Mouse (Mus musculus) CH12.LX (cell line): ENCODE measurements around the gene Tasp1. TPM values are rescaled to one million over a fixed set of nuclear protein-coding genes. Genes with fewer than 3 reads are reported as not detected.

Experiments used
- DNase-seq: peaks from one replicate; pipeline ENCODE4 v3.0.0-alpha.2; 2013; ENCODE audit errors: extremely low read depth
- H3K27ac ChIP-seq: 2 replicates; pipeline ENCODE4 v1.5.1; 2012; ENCODE audit warnings: low read depth, mild to moderate bottlenecking, control low read depth, moderate library complexity; ENCODE audit not compliant: insufficient read depth
- H3K27me3 ChIP-seq: replicated peaks from 2 replicates; pipeline ENCODE3; 2012; ENCODE audit warnings: inconsistent platforms
- H3K36me3 ChIP-seq, 2 experiments: replicated peaks in 1 of 2; 2 replicates each; pipeline versions ENCODE3 to v1.6.1; 2012; ENCODE audit warnings: inconsistent platforms in 1 of 2, low read length in 1 of 2, mild to moderate bottlenecking in 1 of 2, mixed read lengths in 1 of 2, moderate library complexity in 1 of 2; ENCODE audit not compliant: control insufficient read depth in 1 of 2, insufficient read depth in 1 of 2
- H3K4me1 ChIP-seq, 2 experiments: 2 replicates each; pipeline ENCODE4 v1.6.1; 2012; ENCODE audit warnings: inconsistent platforms in 1 of 2, moderate library complexity in 1 of 2; ENCODE audit not compliant: insufficient read depth in 2 of 2, control insufficient read depth in 1 of 2
- H3K4me2 ChIP-seq: 2 replicates; pipeline ENCODE4 v1.6.1; 2012; ENCODE audit warnings: low read depth, mild to moderate bottlenecking, control low read depth; ENCODE audit not compliant: poor library complexity, insufficient read depth, severe bottlenecking
- H3K4me3 ChIP-seq, 3 experiments: fragments of 150-350 bp in 1 of 3; sonication (generic) in 1 of 3; replicated peaks in 1 of 3; 2 replicates each; pipeline versions ENCODE3 to v1.5.1; 2011 to 2012; ENCODE audit warnings: low read depth in 2 of 3, low read length in 2 of 3, mild to moderate bottlenecking in 2 of 3, moderate library complexity in 2 of 3, control low read depth in 1 of 3, improper control_type of control experiment in 1 of 3, inconsistent platforms in 1 of 3, mixed read lengths in 1 of 3; ENCODE audit not compliant: poor library complexity in 1 of 3
- H3K79me2 ChIP-seq: replicated peaks from 2 replicates; pipeline ENCODE4 v1.6.1; 2012; ENCODE audit warnings: mild to moderate bottlenecking, moderate library complexity; ENCODE audit not compliant: control insufficient read depth, poor library complexity, insufficient read depth, severe bottlenecking; ENCODE audit errors: extremely low read depth
- H3K9ac ChIP-seq: 2 replicates; pipeline ENCODE4 v1.6.1; 2012; ENCODE audit warnings: low read depth, mild to moderate bottlenecking, control low read depth, moderate library complexity; ENCODE audit not compliant: insufficient read depth
- H3K9me3 ChIP-seq: replicated peaks from 2 replicates; pipeline ENCODE3; 2012; ENCODE audit warnings: low read length, inconsistent platforms, mixed read lengths
- CTCF ChIP-seq, 2 experiments: IDR thresholded peaks in 1 of 2; conservative IDR thresholded peaks in 1 of 2; 2 replicates each; pipeline ENCODE4 v1.5.1; 2011 to 2012; ENCODE audit warnings: low read depth in 2 of 2, low read length in 2 of 2, improper control_type of control experiment in 1 of 2, inconsistent platforms in 1 of 2, mild to moderate bottlenecking in 1 of 2, moderate library complexity in 1 of 2
- ELF1 ChIP-seq: IDR thresholded peaks from 2 replicates; pipeline ENCODE4 v1.6.1; 2014; ENCODE audit warnings: low read depth, mild to moderate bottlenecking, inconsistent platforms, low read length, improper control_type of control experiment
- ETS1 ChIP-seq: conservative IDR thresholded peaks from 2 replicates; pipeline ENCODE4 v1.6.1; 2012; ENCODE audit warnings: low read depth, mild to moderate bottlenecking, inconsistent platforms, low read length, improper control_type of control experiment, moderate library complexity
- IRF4 ChIP-seq: IDR thresholded peaks from 2 replicates; pipeline ENCODE4 v1.6.1; 2014; ENCODE audit warnings: low read depth, mild to moderate bottlenecking, inconsistent platforms, low read length, improper control_type of control experiment
- JUN ChIP-seq: IDR thresholded peaks from 2 replicates; pipeline ENCODE4 v1.6.1; 2011; ENCODE audit warnings: low read depth, mild to moderate bottlenecking, low read length, improper control_type of control experiment, moderate library complexity; ENCODE audit not compliant: insufficient read depth
- KAT2A ChIP-seq: IDR thresholded peaks from 2 replicates; pipeline ENCODE4 v1.6.1; 2012; ENCODE audit warnings: low read length, improper control_type of control experiment, inconsistent platforms; ENCODE audit not compliant: insufficient replicate concordance
- MAFK ChIP-seq: IDR thresholded peaks from 2 replicates; pipeline ENCODE4 v1.6.1; 2011; ENCODE audit warnings: low read length, improper control_type of control experiment; ENCODE audit not compliant: insufficient replicate concordance
- MAX ChIP-seq: IDR thresholded peaks from 2 replicates; pipeline ENCODE4 v1.6.1; 2011; ENCODE audit warnings: low read length, improper control_type of control experiment
- MAZ ChIP-seq: IDR thresholded peaks from 2 replicates; pipeline ENCODE4 v1.6.1; 2012; ENCODE audit warnings: low read depth, mild to moderate bottlenecking, inconsistent platforms, low read length, improper control_type of control experiment, moderate library complexity
- MYC ChIP-seq: IDR thresholded peaks from 2 replicates; pipeline ENCODE4 v1.6.1; 2011; ENCODE audit warnings: low read depth, mild to moderate bottlenecking, improper control_type of control experiment, low read length
- PAX5 ChIP-seq: IDR thresholded peaks from 2 replicates; pipeline ENCODE4 v1.6.1; 2012; ENCODE audit warnings: low read length, inconsistent platforms, mixed read lengths
- POLR2A ChIP-seq: IDR thresholded peaks from 2 replicates; pipeline ENCODE4 v1.6.1; 2011; ENCODE audit warnings: low read depth, mild to moderate bottlenecking, improper control_type of control experiment, low read length
- POLR2AphosphoS2 ChIP-seq: IDR thresholded peaks from 2 replicates; pipeline ENCODE4 v1.6.1; 2011; ENCODE audit warnings: low read depth, low read length, improper control_type of control experiment
- RAD21 ChIP-seq: IDR thresholded peaks from 2 replicates; pipeline ENCODE4 v1.6.1; 2011; ENCODE audit warnings: low read depth, mild to moderate bottlenecking, low read length, improper control_type of control experiment, moderate library complexity
- TBP ChIP-seq: conservative IDR thresholded peaks from 2 replicates; pipeline ENCODE4 v1.6.1; 2011; ENCODE audit warnings: low read depth, low read length, improper control_type of control experiment
- UBTF ChIP-seq: IDR thresholded peaks from 2 replicates; pipeline ENCODE4 v1.6.1; 2012; ENCODE audit warnings: low read depth, mild to moderate bottlenecking, inconsistent platforms, low read length, improper control_type of control experiment, moderate library complexity
- USF1 ChIP-seq: IDR thresholded peaks from 2 replicates; pipeline ENCODE4 v1.6.1; 2014; ENCODE audit warnings: low read depth, mild to moderate bottlenecking, inconsistent platforms, low read length, improper control_type of control experiment
- USF2 ChIP-seq: conservative IDR thresholded peaks from 2 replicates; pipeline ENCODE4 v1.6.1; 2011; ENCODE audit warnings: low read depth, low read length, improper control_type of control experiment
- ZC3H11A ChIP-seq: IDR thresholded peaks from 2 replicates; pipeline ENCODE4 v1.6.1; 2012; ENCODE audit warnings: low read depth, mild to moderate bottlenecking, inconsistent platforms, low read length, improper control_type of control experiment
- dilution Hi-C: fragments of 300-500 bp; cut with MboI; formaldehyde crosslinking; loops from 2 replicates; pipeline ENCODE4 v1.14.3; 2020; ENCODE audit warnings: low sequenced_read_pairs; ENCODE audit not compliant: extremely low pct_unique_long_range_greater_than_20kb, extremely low pct_ligation_motif_present
- in situ Hi-C: fragments of 300-500 bp; cut with MboI; formaldehyde crosslinking; loops from 3 replicates; pipeline ENCODE4 v1.14.3; 2019; ENCODE audit warnings: low sequenced_read_pairs, low pct_ligation_motif_present, low pct_unique_long_range_greater_than_20kb, mixed read lengths
- polyA plus RNA-seq: library from polyadenylated mRNA; unstranded; fragments of >175 nt; gene quantifications from 2 replicates; pipeline ENCODE4 v1.2.1, GENCODE M21; 2012; ENCODE audit warnings: low read depth; ENCODE audit not compliant: insufficient read length
- total RNA-seq, 2 experiments: library from RNA; depleted of rRNA; stranded (reverse); fragments of 300-350 nt in 1 of 2; fragments of >200 nt in 1 of 2; gene quantifications; 2 replicates each; pipeline ENCODE4 v1.2.3; 2012 to 2014

Gene Tasp1
- total and polyA plus RNA-seq, 3 experiments: 28.8 to 64.5 (median 28.9) TPM

- no peak overlapping the region for H3K27ac ChIP-seq
Observed at GRCm38 (mm10) chr2:139919757-139920156, 146.8 kb downstream of the Tasp1 start.

DNA sequence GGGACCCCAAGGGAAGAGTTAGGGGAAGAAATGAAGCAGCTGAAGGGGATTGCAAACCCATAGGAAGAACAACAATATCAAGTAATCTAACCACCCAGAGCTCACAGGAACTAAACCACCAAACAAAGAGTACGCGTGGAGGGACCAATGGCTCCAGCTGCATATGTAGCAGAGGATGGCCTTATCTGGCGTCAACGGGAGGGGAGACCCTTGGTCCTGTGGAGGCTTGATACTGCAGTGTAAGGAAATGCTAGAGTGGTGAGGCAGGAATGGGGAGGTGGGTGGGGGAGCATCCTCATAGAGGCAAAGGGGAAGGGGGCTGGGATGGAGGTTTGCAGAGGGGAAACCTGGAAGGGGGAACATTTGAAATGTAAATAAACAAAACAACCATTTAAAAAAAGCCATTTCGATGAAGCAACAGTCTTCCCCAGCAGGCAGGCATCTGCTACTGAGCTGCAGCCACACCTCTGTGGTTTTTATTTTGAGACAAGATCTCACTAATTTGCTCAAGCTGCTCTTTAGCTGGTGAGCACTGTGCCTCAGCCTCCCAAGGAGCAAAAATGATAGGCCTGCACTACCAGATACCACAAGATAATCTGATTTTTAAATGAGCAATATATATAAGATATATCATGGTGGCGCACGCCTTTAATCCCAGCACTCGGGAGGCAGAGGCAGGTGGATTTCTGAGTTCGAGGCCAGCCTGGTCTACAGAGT, 160.0 kb downstream of the Tasp1 start:
- in situ Hi-C loops: no loop called here
- dilution Hi-C loops: no loop called here
- Histone ChIP-seq H3K4me3 (no peak overlapping the region), H3K79me2 (no peaks in the 10 kb centered on the region), H3K9me3 (no peaks in the 10 kb centered on the region), H3K4me2 (no peak overlapping the region), H3K27me3 (no peaks in the 10 kb centered on the region), H3K36me3 (peaks cover 3 to 24% of the 10 kb centered on the region in 2 experiments), H3K27ac (no peak overlapping the region), H3K9ac (no peak overlapping the region), H3K4me1 (no peaks in the 10 kb centered on the region)
- DNase-seq: no peak
- TF ChIP-seq POLR2A (no peak), KAT2A (no peak), MYC (no peak), CTCF (conservative IDR thresholded peaks at IDR 0.05 in 1 of 2, IDR thresholded peaks at IDR 0.05 in 1 of 2; ENCODE audit: low read depth in 2 of 2, low read length in 2 of 2) (no peak), USF2 (no peak), UBTF (no peak)

More at GRCm38 (mm10) chr2:139919757-139920156, 146.8 kb downstream of the Tasp1 start:
- no peak overlapping the region for H3K4me3 ChIP-seq
- peaks cover 0 to 7% of the 10 kb centered on the region in 2 experiments for H3K36me3 ChIP-seq
- H3K9ac ChIP-seq: no peak overlapping the region
- no peaks in the 10 kb centered on the region for H3K9me3 ChIP-seq
- dilution Hi-C loops: no loop called here
- TF ChIP-seq ZC3H11A: no peak
- TF ChIP-seq USF2: no peak
- TF ChIP-seq PAX5: no peak
- TF ChIP-seq IRF4: no peak
- no peak for TF ChIP-seq USF1
- no peak for TF ChIP-seq MAX
- TF ChIP-seq ELF1: no peak
- TF ChIP-seq JUN: no peak
- TF ChIP-seq MAZ: no peak
- TF ChIP-seq ETS1: no peak
- no peak for TF ChIP-seq RAD21
- TF ChIP-seq POLR2AphosphoS2: no peak
- TF ChIP-seq TBP: no peak
- no peak for TF ChIP-seq MAFK
- no peaks in the 10 kb centered on the region for H3K27me3 ChIP-seq
- in situ Hi-C loops: no loop called here
- no peaks in the 10 kb centered on the region for H3K79me2 ChIP-seq
- DNase-seq: no peak
- H3K4me2 ChIP-seq: no peak overlapping the region
- no peaks in the 10 kb centered on the region for H3K4me1 ChIP-seq
